Mouse (Mus musculus): Measurements from ENCODE around the gene Palm2.

The Palm2 gene

DNA sequence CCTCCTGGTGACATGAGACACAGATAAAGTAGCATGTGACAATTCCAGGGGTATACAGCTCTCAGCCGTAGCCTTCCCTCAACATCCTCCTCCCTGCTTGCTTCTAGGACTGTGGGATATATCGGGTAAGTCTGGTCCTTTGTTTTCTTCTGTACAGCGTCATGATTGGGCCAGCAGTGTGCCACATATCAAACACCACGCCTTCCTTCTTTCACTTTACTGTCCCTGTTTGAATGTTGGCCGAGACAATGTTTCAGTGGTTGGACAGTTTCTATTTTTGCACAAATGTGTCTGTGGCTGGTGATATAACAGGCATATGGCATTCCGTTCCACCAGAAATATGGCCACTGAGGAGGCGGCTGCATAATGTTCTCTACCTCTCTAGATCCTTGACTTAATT, 188.8 kb downstream of the Palm2 start:
- no peak for DNase-seq (ENCODE audit: low spot score)

DNA sequence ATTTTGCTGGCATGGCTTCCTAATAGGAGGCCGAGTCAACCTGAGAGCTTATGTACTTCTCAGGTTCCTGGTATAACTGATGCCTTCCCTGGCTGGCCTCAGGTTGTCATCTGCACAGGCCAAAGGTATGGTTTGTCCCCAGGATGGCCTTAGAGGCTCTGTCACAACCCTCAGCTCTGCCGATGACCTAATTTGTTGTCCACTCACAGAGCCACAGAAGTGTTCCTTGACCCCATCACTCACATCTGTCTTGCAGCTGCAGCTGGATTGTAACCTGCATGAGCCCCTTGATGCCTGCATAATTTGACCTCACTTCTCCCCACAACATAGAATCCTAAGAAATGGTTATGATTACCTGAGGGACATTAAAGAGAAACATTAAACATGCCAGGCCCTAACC, 190.8 kb downstream of the Palm2 start:
- DNase-seq (ENCODE audit: low spot score): no peak

DNA sequence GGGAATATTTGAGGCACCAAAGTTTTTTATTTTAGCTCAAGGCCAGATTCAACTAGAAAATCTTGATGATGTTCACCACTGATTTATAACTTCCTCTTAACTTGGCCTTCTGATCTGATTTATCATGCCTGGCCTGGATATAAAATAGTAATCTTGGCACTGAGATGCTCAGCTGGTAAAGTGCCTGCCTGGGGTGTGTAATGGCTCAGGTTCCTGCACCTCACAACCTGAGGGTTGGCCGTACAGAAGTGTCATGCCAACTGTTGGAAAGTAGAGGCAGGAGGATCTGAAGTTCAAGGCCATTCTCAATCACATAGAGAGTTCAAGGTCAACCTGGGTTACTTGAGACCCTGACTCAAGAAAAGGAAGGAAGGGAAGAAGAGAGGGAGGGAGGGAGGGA, 191.3 kb downstream of the Palm2 start:
- DNase-seq (ENCODE audit: low spot score): no peak

DNA sequence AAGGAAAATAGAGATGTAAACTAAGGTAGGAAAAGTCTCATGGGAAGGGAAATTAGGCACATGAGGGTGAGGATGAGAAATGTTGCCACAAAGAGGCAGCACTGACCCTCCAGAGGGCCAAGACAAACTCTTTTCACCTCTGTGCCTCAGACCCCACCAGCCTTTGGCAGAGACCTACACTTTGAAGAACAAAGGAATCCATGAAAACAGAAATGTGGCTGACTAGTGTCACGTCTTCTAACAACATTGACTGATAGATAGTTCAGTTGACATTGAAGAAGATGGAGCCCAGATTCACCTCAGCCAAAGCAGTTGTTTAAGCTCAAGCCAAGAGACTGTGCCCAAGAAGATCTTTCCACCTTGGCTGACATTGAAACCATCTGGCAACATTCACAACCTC, 191.7 kb downstream of the Palm2 start:
- DNase-seq (ENCODE audit: low spot score): no peak

DNA sequence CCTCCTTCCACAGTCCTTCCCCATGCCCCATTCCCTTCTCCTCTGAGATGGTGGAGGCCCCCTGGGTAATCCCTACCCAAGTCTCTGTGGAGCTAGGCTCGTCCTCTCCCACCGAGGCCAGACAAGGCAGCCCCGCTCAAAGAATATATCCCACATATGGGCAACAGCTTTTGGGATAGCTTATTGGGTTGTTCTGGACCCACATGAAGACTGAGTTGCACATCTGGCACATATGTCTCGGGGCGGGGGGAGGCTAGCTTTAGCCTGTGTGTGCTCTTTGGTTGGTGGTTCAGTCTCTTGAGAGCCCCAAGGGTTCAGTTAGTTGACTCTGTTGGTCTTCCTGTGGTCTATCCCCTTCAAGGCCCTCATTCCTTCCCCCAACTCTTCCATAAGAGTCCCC, 192.9 kb downstream of the Palm2 start:
- no peak for DNase-seq (ENCODE audit: low spot score)

DNA sequence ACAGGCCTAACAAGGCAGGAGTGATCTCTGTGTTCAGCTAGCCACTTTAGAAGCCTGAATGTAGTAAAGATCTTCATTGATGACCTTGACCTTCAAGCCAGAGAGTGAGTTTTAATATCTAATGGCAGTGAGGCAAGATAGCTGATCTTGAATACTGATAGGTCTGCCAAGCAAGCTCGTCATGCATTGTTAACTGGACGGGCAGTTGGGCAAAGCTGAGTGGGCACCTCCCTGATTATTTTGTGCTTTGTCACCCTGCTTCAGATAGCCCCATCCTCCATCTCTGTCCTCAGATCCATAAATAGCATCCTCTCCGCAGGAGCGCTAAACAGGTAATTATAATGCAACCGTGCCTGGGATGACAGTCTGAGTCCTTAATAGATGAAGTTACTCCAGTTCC, 198.3 kb downstream of the Palm2 start:
- DNase-seq (ENCODE audit: low spot score): no peak

DNA sequence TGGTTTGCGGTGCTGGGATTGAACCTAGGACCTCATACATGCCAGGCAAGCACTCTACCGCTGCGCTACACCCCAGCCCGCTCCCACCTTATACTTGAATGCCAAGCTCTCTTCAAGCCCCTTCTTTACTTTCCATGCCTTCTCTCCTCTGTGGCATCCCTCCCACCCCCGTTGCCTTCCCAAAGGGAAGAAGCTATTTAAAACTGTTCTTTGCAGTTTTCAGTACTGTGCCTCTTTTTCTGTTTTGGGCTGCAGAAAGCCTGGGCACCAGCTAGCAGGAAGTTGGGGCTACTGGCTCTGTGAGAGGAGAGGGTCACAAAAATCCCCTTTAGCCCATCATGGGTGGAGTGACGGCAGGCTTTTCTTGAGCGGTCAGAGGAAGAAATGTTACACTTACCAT, 199.0 kb downstream of the Palm2 start:
- no peak for DNase-seq (ENCODE audit: low spot score)

DNA sequence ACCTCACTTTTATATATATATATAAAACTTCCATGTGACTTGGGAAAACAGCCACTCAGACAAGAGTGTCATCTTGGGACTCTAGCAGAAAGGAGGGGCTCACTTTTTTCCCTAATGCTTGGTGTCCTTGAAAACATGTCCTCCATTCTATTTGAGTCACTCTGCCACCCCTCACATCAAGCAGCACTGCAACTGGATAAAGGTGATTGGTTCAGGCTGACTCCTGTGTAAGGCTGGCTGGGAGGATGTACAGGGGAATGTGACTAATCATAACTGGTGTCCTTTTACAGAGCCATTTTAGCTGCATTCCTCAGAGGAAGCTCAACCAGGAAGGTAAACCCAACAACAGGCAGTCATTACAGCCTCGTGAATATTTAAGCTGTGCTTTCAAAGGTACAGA, 200.9 kb downstream of the Palm2 start:
- no peak for DNase-seq (ENCODE audit: low spot score)

DNA sequence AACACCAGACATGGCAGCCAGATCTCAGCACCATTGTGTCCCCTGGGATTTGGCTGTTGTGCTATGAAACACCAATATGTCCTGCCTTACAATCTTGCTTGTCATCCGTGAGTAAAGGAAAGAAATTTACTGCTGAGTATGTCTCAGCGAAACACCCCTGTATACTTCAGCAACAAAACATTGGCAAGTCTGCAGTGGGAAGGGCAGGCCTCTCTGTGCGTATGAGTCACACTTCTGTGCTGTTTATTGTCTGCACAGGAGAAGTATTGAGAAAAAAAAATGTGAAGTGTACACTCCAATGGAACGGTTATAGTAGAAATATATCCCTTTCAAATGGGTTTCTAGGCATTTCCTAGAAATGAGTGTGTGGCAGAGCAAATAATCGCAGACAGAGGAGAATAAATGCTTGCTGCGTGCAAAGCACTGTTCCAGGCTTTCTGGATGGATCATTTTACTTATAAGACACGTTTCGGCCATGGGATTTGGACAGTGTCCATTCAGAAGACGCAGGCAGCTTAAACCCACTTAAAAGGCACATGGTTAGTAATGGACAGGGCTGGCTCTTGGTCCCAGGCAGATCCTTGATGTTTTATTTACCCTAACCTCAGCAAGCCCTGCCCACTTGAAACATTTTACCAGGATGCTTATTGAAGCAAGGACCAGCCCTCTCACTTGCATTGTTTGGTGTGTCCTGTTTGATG, 202.9 kb downstream of the Palm2 start:
- no peak for DNase-seq (ENCODE audit: low spot score)

DNA sequence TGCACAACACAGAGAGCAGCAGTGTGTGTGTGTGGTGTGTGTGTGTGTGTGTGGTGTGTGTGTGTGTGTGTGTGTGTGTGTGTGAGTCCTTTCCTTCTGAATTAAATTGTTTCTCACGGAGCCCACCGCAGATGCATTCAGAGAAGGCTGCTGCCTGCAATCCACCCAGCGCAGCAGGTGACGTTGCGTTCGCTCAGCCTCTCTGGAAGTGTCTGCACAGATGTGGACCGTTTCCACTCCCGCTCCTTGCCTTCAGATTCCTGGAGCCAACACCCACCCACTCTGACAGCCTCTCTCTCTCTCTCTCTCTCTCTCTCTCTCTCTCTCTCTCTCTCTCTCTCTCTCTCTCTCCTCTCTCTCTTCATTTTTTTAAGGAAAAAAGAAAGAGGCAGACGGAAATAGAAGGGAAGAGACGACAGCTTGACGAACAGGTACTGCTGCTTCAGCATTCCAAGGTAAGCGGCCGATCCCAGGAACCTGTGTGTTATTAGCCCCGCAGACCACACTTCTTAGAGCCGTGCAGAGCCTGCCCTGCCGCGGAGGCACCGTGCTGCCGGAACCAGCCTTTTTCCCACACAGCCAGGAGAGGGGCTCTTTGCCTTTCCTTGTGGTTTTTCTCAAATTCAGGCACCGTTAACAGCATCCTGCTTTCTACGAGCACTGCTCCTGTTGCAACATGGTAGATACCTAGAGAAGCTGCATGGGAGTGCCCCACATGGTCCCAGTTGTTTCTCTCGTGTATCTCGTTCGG, 203.8 kb downstream of the Palm2 start:
- no peak for DNase-seq (ENCODE audit: low spot score)

DNA sequence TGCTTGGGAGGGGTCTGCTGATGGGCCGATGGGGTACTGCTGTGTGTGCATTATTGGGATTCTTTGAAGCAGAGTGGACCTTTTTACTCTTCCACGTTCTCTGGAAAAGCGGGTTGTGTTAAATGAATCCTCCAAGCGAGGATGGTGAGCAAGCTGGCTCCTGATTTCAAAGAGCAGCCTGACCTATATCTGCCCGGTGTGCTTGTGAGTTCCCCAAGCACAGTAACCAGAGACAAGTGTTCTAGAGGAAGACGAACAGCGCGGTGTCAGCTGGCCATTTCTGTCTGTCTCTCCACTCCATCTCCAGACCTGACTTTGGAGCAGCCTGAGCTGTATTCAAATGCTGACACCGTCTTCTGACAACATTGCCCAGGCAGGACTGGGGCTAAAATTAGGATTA, 204.9 kb downstream of the Palm2 start:
- DNase-seq (ENCODE audit: low spot score): no peak

DNA sequence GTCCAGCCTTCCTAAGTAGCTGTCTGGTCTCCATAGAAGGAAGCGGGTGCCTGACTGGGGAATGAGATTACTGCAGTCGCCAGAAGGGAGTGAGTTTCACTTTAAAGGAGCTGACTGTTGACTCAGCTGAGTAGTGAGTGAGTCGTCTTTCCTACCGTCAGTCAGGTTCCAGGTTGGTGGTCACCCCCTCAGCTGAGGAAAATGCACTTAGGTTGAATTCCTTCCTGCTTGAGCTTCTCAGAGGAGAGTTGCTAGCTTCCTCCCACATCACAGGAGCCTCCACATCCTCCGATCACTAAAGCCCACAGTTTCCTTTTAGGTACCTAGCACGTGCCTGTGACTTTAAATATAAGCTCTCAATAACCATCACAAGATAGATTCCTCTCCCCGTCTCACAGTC, 206.2 kb downstream of the Palm2 start:
- no peak for DNase-seq (ENCODE audit: low spot score)

DNA sequence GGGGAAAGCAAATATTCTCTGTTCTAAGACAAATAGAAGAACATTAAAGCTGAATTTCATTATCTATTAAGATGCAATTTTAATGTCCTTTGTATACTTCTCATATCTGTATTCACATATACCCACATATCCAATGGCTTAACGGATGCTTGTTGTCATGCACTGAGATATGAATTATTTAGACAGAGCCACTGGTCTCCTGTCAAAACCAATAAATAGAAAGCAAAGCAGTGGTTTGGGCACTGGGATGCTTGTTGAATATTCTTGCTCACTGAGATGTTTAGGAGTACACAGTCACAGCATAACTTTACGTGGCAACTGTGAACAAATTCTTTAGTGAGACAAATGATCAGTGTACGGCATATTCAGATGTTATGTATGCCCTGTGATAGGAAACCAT, 206.9 kb downstream of the Palm2 start:
- no peak for DNase-seq (ENCODE audit: low spot score)

DNA sequence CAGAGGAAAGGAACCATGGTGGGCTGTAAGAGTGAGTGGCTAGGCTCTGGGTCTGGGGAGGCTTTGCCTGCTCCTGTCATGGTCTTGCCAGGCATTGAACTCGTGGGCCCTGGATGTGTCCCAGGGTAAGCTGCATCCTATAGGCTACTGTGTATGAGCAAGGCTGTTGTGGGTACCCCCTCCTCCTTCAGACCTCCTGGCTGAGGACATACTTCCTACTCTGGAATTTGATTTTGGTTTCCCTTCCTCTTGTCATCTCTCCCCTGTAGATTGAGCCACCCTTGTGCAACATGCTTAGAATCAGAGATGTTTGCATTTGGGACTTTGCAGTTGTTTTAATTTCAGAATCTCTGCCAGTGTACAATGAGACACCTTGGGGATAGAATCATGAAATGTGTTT, 216.9 kb downstream of the Palm2 start:
- no peak for DNase-seq (ENCODE audit: low spot score)

DNA sequence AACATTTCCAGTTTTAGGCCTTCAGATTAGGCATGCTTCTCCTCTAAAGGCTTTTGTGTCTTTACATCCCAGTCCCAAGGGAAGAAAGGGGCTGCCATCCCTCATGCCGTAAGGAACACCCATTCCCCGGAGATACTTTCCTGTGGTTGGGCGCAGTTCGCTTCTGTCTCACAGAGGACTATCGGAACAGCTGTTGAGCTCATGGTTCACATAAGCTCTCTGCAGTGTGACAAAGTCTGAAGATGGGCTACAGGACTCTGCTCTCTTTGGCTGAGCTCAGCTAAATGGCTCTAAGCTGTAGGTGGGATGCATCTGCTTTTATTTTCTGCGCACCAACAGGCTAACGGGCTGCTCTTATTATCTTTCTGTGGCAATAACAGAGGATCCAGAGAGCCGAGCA, 217.5 kb downstream of the Palm2 start:
- DNase-seq (ENCODE audit: low spot score): no peak

DNA sequence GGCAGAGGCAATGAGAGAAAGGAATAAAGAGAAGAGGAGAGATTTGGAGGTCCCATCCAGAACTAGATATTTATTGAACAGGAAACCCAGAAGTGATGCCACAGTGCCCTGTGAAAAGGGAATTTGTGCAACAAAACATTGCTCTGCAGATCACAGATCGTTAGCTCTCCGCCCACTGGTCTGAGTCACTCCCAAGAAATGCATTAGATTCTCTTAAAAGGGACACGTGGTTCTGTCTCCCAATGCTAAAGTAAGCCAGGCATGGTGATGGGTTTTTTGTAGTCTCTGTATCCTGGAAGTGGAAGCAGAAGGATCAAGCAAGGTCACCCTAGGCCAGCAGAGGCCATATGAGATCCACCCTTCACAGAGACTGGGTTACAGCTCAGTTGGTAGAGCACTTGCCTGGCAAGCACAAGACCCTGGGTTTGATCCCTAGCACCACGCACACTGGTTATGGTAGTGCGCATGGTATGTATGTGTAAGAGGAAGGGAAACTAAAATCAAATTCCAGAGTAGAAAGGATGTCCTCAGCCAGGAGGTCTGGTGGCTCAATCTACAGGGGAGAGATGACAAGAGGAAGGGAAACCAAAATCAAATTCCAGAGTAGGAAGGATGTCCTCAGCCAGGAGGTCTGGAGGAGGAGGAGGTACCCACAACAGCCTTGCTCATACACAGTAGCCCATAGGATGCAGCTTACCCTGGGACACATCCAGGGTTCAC, 218.3 kb downstream of the Palm2 start:
- DNase-seq (ENCODE audit: low spot score): no peak

DNA sequence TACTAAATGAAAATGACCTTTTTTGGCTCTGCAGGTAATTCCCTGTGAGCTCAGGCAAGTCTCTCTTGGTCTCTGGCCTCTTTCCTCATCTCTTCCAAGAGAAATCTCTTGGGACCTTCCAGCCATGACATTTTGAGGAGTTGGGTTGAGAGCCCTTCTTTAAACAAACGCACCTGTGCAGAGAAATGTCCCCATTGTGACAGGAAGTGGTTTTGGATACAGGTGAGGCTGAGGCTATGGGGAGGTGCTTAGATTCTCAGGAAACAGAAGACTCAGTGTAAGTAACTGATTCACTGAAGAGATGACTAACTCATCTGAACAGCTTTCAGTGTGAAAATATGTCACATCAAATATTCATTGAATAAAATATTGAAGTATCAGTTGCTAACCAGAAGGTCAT, 221.9 kb downstream of the Palm2 start:
- DNase-seq (ENCODE audit: low spot score): no peak

DNA sequence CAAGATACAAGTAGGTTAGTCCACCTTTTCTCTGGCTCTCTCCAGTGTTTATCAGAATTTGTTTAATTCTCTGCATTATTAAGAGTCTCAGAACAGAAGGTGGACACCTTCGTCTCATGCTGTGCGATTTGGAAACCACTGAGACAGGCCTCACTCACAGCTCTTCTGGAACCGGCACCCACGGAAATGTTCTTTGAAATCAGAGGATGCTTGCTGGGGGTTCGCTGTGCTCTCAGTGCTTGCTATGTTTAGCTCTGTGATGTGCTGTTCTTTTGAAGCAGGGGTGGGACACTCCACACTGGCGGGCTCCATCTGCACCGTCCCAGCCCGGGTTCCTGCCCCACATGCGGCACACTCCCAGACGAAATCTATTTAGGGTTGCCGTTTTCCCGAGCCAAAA, 222.3 kb downstream of the Palm2 start:
- no peak for DNase-seq (ENCODE audit: low spot score)

DNA sequence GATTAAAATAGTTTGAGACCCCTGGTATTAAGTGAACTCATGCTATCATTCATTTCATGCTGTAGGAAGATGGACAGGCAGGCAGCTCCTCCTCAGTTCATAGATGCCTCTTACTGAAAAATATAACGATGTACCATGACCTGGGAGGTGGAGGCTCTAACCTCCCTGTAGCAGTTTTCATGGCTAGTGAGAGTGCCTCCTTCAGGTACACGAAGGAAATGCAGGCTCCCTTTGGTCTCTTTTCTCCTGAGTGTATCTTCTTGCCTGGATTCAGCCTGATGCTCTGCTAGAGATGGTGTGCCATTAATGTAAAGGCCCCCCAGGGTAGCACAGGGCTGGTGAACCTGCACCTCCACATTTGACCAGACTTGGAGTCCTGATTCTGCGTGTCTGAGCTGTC, 222.8 kb downstream of the Palm2 start:
- no peak for DNase-seq (ENCODE audit: low spot score)

DNA sequence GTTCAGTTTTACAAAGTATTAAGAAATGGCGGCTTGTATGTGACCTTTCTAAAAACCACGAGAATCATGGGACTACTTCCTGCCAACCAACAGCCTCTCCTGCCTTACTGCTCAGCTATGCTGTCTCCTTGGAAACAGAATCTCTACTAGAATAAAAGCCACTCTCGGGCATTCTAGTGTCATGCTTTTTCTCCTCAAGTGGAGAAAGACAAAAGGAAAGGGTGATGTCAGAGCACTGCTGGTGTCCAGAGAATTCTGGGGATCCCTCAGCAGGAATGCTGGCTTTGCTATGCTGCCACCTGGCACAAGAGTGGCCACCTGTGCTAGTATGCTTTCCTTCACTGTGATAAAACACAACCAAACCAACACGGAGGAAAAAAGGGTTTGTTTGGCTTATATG, 226.4 kb downstream of the Palm2 start:
- no peak for DNase-seq (ENCODE audit: low spot score)

DNA sequence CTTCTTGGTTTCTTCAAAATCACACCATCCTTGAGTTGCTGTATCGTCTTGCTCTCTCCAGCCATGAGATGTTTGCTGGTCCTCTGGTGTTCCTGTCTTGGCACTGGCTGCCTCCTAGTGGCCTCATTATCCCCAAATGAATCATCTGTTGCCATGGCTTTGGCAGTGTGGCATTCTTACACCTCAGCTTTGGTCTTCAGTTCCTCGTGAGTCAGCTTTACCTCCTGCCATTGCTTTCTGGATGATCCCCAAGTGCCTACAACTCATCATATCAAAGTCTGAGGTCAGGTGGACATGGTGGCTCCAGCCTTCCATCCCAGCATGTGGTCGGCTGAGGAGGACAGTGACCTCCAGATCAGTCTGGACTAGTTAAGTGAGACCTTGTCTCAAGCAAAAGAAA, 232.1 kb downstream of the Palm2 start:
- no peak for DNase-seq (ENCODE audit: low spot score)

DNA sequence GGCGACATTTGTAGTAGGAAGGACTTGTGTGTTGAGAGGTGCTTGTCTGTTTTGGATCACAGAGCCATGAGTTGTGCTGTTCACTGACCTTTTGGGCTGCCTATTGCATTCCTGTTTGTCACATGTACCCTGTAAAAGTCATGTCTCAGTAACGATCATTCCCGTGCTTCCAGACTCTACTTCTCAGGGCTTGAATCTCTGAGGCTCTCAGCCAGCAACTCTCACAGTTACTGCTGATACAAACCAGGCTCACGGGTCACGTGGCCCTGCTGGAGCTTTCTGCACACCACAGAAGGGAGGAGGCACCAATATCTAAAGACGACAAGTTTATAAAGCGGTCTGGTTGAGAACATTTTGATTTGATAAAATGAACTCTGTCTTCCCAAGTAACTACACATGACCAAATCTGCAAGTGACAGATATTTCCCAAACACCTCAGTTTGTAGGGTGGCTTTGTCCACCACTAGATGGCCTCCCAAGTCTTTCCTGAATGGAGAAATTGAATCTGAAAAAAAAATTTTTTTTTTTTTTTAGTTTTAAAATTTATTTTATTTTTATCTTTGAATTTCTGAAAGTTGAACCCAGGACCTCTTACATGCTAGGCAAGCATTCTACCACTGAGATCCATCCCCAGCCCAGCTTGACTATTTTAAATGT, 236.9 kb downstream of the Palm2 start:
- no peak for DNase-seq (ENCODE audit: low spot score)

DNA sequence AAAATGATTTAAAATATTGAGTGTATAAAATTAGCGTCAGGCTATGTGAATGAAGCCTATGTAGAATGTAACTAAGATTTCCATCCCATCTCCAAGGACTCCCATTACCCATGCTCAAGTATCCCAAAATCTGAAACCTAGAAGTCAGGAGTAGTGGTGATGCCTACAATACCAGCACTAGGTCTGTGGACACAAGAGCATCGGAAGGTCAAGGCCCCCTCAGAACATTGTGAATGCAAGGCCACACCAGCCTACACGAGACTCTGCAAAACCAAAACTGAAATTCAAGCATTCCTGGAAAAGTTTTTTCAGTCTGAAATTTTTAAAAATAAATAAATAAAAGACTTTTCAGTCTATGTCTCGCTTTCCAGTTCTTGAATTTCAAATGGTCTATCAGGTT, 238.5 kb downstream of the Palm2 start:
- DNase-seq (ENCODE audit: low spot score): no peak

Data from lung, postnatal 25 days (tissue).